Mouse (Mus musculus) C2C12 (cell line): Measurements from ENCODE around the gene Olfr287. TPM values are rescaled to one million over a fixed set of nuclear protein-coding genes. Genes with fewer than 3 reads are reported as not detected.
A peak's percentile ranks its signal among the peaks of the same experiment; 100 is the strongest.

Source experiments
- H3K27me3 ChIP-seq: one replicate; pipeline ENCODE4 v1.6.1; 2011; ENCODE audit not compliant: control insufficient read depth, insufficient read depth, insufficient read length
- H3K36me3 ChIP-seq: one replicate; pipeline ENCODE4 v1.6.1; 2011; ENCODE audit not compliant: control insufficient read depth, insufficient read depth
- H3K4me3 ChIP-seq: one replicate; pipeline ENCODE4 v1.5.1; 2011; ENCODE audit warnings: mild to moderate bottlenecking, control low read depth; ENCODE audit not compliant: poor library complexity, insufficient read depth, severe bottlenecking
- H3K79me2 ChIP-seq: one replicate; pipeline ENCODE4 v1.6.1; 2011; ENCODE audit not compliant: control insufficient read depth, insufficient read depth
- H3K79me3 ChIP-seq: one replicate; pipeline ENCODE4 v1.6.1; 2011; ENCODE audit warnings: low read depth, control low read depth
- H3ac ChIP-seq: one replicate; pipeline ENCODE3; 2011; ENCODE audit warnings: low read depth; ENCODE audit not compliant: control insufficient read depth, insufficient read length
- CEBPB ChIP-seq: IDR thresholded peaks from one replicate; pipeline ENCODE4 v1.6.1; 2011; ENCODE audit warnings: low read depth, mild to moderate bottlenecking, control low read depth, moderate library complexity
- CTCF ChIP-seq: IDR thresholded peaks from one replicate; pipeline ENCODE4 v1.5.1; 2011; ENCODE audit not compliant: control insufficient read depth, insufficient read depth, insufficient read length
- FOSL1 ChIP-seq: IDR thresholded peaks from one replicate; pipeline ENCODE4 v1.8.0; 2011; ENCODE audit warnings: mild to moderate bottlenecking, low read length; ENCODE audit not compliant: poor library complexity, insufficient read depth, severe bottlenecking
- MAX ChIP-seq: IDR thresholded peaks from one replicate; pipeline ENCODE4 v1.6.1; 2011; ENCODE audit warnings: mild to moderate bottlenecking, control low read depth
- MYOD1 ChIP-seq: IDR thresholded peaks from one replicate; pipeline ENCODE4 v1.6.1; 2011; ENCODE audit warnings: low read depth; ENCODE audit not compliant: control insufficient read depth, insufficient read length
- MYOG ChIP-seq: IDR thresholded peaks from one replicate; pipeline ENCODE4 v1.6.1; 2011; ENCODE audit not compliant: control insufficient read depth, insufficient read length; ENCODE audit errors: extremely low read depth
- USF1 ChIP-seq: IDR thresholded peaks from one replicate; pipeline ENCODE4 v1.6.1; 2011; ENCODE audit warnings: low read depth, mild to moderate bottlenecking, control low read depth, moderate library complexity
- polyA plus RNA-seq: library from polyadenylated mRNA; unstranded; fragments of >200 nt; fragmentation: generic; extraction: Trizol; gene quantifications from one replicate; pipeline ENCODE4 v1.2.1, GENCODE M21; 2012; ENCODE audit warnings: missing spikeins

Olfr287 gene
- polyA plus RNA-seq, 1 experiment = not detected

DNA sequence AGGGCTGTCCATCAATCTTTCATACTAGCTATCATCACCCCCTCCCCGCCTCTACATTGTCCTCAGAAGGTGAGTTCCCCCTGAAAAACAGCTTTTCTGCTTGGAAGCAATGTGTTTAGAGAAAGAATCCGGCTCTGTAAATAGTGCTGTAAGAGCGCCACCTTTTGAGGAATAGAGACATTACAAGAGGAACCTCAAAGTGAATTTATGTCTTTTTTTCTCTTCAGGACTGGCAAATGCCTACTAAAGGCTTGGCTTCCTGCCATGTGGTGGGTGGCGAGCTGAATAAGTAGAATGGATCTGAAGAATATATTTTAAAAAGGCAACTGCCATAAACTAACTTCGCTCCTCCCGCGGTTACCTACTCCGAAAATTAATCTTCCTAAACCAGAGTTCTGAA lies 47.0 kb downstream of the Olfr287 start:
- peaks cover 59% of the 10 kb centered on the region for H3K27me3 ChIP-seq
- no peaks in the 10 kb centered on the region for H3K79me3 ChIP-seq
- TF ChIP-seq MYOD1 (no peak), CEBPB (no peak), CTCF (peak; percentile 3), FOSL1 (no peak), USF1 (no peak), MYOG (no peak)
- no peak overlapping the region for H3K4me3 ChIP-seq
- H3ac ChIP-seq = no peak overlapping the region
- H3K79me2 ChIP-seq = no peaks in the 10 kb centered on the region
- no peaks in the 10 kb centered on the region for H3K36me3 ChIP-seq

DNA sequence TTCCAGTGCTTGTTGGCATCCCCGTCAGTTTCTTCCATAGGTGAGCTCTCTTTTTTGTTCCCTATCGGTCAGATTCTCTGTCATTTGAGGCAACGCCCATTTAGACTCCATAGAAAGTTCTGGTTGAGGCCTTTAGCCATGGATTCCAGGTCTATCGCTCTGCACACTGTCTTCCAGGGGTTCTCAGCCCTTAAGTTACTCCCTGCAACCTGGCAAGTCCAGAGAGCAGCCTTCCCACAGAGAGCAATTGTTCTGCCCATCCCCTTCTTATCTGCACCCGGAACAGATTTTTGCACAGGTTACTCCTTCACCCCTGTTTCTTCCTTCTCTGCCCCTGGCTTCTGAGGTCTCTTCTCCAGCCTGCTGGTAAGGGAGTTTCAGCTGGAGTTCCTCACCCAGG lies 48.7 kb downstream of the Olfr287 start:
- peaks cover 68% of the 10 kb centered on the region for H3K27me3 ChIP-seq
- no peaks in the 10 kb centered on the region for H3K36me3 ChIP-seq
- no peaks in the 10 kb centered on the region for H3K79me3 ChIP-seq
- no peak overlapping the region for H3K4me3 ChIP-seq
- H3ac ChIP-seq = no peak overlapping the region
- TF ChIP-seq MYOD1 (no peak), FOSL1 (no peak), CTCF (no peak), MAX (no peak), USF1 (no peak), CEBPB (no peak), MYOG (no peak)
- no peaks in the 10 kb centered on the region for H3K79me2 ChIP-seq

DNA sequence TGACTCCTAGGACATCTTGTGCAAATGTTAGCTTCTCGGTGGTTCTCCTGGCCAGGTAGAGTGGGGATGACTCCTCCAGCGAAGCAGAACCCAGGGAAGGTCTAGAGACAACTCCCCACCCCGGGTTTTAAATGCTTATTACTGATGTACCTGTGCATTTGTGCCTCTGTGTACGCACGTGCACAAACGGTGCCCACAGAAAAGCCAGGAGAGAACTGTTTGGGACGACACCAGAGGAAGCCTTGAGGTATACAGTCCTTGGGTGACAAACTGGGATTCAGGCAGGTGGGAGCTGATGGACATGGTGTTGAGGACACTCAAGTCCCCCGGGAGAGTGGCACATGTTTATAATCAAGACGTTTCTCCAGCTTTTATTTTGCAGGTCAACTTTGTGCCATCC lies 49.9 kb downstream of the Olfr287 start:
- H3K27me3 ChIP-seq = peaks cover 62% of the 10 kb centered on the region
- no peak for TF ChIP-seq CEBPB
- TF ChIP-seq MYOG = no peak
- TF ChIP-seq FOSL1 = no peak
- H3K4me3 ChIP-seq = no peak overlapping the region
- H3K79me3 ChIP-seq = no peaks in the 10 kb centered on the region
- no peaks in the 10 kb centered on the region for H3K79me2 ChIP-seq
- no peaks in the 10 kb centered on the region for H3K36me3 ChIP-seq
- H3ac ChIP-seq = no peak overlapping the region

DNA sequence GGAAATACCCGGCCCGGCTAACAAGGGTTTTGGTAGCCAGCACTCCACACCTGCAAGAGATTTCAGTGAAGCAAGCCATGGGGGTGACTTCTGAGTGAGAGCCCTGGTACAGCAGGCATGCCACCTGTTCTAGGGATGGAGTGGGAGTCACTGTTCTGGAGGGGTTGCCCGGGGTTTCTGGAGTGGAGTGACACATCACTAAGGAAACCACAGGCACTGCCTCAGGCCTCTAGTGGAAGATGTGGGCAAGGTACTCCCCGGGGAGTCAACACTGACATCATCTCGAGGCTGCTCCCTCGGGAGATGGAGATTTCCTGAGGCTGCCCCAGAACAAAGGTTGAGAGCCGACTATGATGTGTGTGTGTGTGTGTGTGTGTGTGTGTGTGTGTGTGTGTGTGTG lies 50.5 kb downstream of the Olfr287 start:
- Histone ChIP-seq H3K79me2 (no peaks in the 10 kb centered on the region), H3K79me3 (no peaks in the 10 kb centered on the region), H3K36me3 (no peaks in the 10 kb centered on the region), H3K4me3 (no peak overlapping the region), H3ac (no peak overlapping the region), H3K27me3 (peaks cover 64% of the 10 kb centered on the region)
- TF ChIP-seq FOSL1 (no peak), MAX (peak; percentile 46), MYOD1 (peak; percentile 87)

DNA sequence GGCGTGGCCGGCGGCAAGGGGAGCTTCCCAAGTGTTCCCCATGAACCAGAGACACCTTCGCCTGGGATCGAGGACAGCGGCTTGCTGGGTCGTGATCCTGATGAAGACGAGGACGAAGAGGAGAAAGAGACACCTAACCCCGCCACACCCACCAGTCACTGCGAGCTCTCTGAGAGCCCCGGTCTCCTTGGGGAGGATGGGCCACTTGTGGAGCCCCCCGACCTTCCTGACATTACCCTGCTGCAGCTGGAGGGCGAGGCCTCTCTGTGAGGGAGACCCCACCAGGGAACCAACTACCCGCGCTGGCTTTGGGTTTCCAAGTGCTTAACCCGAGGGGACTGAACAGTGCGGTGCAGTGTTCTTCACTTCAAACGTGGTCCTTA lies 52.2 kb downstream of the Olfr287 start:
- Histone ChIP-seq H3K79me2 (no peaks in the 10 kb centered on the region), H3K36me3 (no peaks in the 10 kb centered on the region), H3K27me3 (peaks cover 69% of the 10 kb centered on the region), H3K4me3 (peak overlapping the region; percentile 28), H3ac (no peak overlapping the region), H3K79me3 (no peaks in the 10 kb centered on the region)
- TF ChIP-seq CTCF = no peak
- no peak for TF ChIP-seq USF1
- no peak for TF ChIP-seq CEBPB
- TF ChIP-seq MYOG = no peak
- TF ChIP-seq MYOD1 = no peak
- TF ChIP-seq FOSL1 = no peak
- TF ChIP-seq MAX = no peak

DNA sequence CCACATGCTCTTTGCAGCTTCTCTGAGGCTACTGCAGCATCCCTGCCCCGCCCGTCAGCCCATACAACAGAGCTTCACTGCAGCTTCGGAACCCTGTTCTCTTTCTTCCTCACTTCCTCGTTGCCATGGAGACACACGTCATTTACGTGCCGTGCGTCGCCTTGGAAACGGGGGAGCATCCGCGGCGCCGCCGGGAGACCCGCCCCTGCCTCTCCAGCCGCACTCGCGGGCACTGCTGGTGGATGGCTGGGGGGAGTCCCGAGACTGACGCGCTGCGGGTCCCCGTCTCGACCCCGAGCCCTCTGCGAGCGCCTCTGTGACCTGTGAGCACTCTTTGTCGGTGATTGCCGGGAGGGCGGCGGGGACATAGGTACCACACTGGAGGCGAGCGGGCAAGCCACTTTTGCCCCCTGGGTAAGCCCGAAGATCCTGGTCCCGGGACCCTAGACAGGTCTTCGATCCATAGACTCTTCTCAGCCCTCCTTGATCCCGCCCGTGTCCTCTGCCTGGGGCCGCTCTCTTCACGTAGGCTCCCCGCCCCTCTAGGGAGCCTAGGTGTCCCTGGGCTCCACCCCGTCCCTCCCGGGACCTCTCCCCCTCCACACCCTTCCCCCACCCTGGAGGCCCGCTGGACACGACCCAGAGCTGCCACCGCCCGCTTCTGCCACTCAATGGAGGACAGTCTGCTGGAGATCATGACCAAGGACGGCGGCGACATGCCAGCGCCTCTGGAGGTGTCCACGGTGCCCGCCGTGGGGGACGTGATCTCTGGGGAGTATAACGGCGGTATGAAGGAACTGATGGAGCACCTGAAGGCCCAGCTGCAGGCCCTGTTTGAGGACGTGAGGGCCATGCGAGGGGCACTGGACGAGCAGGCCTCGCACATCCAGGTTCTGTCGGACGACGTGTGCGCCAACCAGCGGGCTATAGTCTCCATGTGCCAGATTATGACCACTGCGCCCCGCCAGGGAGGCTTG lies 52.9 kb downstream of the Olfr287 start:
- H3K79me2 ChIP-seq = no peaks in the 10 kb centered on the region
- no peaks in the 10 kb centered on the region for H3K79me3 ChIP-seq
- peak overlapping the region; percentile 28 for H3K4me3 ChIP-seq
- H3K36me3 ChIP-seq = no peaks in the 10 kb centered on the region
- H3ac ChIP-seq = peak overlapping the region; percentile 63
- no peak for TF ChIP-seq USF1
- TF ChIP-seq CTCF = no peak
- no peak for TF ChIP-seq MYOD1
- no peak for TF ChIP-seq MAX
- H3K27me3 ChIP-seq = peaks cover 65% of the 10 kb centered on the region
